Mouse (Mus musculus) kidney, adult 2 months (tissue): ENCODE measurements around the gene Arfgef3. TPM values are rescaled to one million over a fixed set of nuclear protein-coding genes. Genes with fewer than 3 reads are reported as not detected.

ENCODE experiments used
- DNase-seq: peaks from one replicate; pipeline ENCODE4 v3.0.0; 2021
- H3K27ac ChIP-seq: fragments of 200-500 bp; 2 replicates; pipeline ENCODE4 v1.5.1; 2012; ENCODE audit warnings: low read depth, low read length, control low read depth, inconsistent platforms; ENCODE audit not compliant: insufficient read depth
- H3K27me3 ChIP-seq: fragments of 200-500 bp; replicated peaks from 2 replicates; pipeline ENCODE4 v1.6.1; 2012; ENCODE audit warnings: mild to moderate bottlenecking, moderate library complexity, low read length, inconsistent platforms; ENCODE audit not compliant: control insufficient read depth, insufficient read depth
- H3K36me3 ChIP-seq: fragments of 200-500 bp; 2 replicates; pipeline ENCODE4 v1.6.1; 2012; ENCODE audit warnings: mild to moderate bottlenecking, moderate library complexity, low read length, inconsistent platforms; ENCODE audit not compliant: control insufficient read depth, insufficient read depth
- H3K4me1 ChIP-seq: fragments of 200-500 bp; 2 replicates; pipeline ENCODE4 v1.6.1; 2011; ENCODE audit warnings: low read length; ENCODE audit not compliant: control insufficient read depth, insufficient read depth
- H3K4me3 ChIP-seq: fragments of 200-500 bp; 2 replicates; pipeline ENCODE4 v1.5.1; 2011; ENCODE audit warnings: mild to moderate bottlenecking, low read depth, low read length, control low read depth; ENCODE audit not compliant: insufficient read depth
- CTCF ChIP-seq: fragments of 200-500 bp; conservative IDR thresholded peaks from 2 replicates; pipeline ENCODE4 v1.5.1; 2011; ENCODE audit warnings: low read depth, mild to moderate bottlenecking, control low read depth, low read length, moderate library complexity, mixed read lengths; ENCODE audit not compliant: insufficient read depth, insufficient read length
- POLR2A ChIP-seq: fragments of 200-500 bp; IDR thresholded peaks from one replicate; pipeline ENCODE4 v1.6.1; 2011; ENCODE audit warnings: low read depth, low read length, control low read depth
- WGBS: fragments of 180-500 bp; shearing (Covaris S2); methylation state at CpG from one replicate; pipeline ENCODE4 v1.1.7; 2018; 5-methylcytosine and 5-hydroxymethylcytosine counted together
- polyA plus RNA-seq: library from polyadenylated mRNA; depleted of rRNA; stranded (reverse); fragments of >200 nt; gene quantifications from 2 replicates; pipeline ENCODE4 v1.2.3, GENCODE M21; 2012; rRNA removed

The Arfgef3 gene
- polyA plus RNA-seq = 1.1 and 1.3 TPM in 2 replicates

DNA sequence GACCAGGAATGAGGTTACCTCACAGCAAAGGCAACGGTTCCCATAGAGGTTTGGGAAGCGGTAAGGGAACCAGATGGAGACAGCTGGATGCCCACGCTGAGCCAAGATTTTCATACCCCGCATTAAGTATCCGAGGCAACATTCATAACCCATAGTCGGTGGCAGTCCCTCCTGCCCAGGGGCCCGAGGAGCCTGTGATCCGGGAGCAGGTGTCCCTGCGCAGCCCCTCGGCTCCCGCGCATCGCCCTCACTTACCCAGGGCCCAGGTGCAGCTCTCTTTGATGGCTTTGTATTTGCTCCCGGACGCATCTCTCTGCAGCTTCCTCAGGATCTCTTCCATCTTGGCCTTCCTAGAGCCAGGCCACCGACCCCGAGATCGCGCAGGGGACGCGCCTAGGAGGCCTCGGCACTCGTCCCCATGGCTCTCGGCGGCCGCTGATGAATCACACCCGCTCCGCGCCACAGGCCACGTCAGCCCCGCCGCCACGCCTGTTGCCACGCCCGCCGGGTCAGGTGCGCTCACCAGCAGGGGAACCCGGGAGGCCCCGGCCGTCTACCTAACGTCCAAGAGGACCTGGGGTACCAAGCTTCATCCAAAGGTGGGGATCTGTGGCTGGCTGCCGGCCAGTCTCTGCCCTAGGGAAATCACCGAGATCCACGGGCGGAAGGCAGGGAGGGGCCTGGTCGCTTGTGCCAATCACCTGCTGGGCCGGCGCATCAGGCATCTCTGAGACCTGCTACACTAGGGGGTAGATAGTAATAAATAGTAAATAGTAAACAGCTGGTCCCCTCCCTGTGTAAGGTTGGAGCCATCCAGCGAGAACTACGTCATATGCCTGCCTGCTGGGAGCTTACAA, at the start of gene Arfgef3:
Gene Arfgef3, minus strand, starts transcription at position 664 of the 857 bp plus-strand sequence.
- whole genome bisulfite sequencing = 3% methylated on average over 50 of the region's 50 CpGs
- Histone ChIP-seq H3K27ac (no peak within 1 kb of the TSS), H3K4me1 (no peaks in the 10 kb centered on the region), H3K27me3 (no peaks in the 10 kb centered on the region), H3K4me3 (peak within 1 kb of the TSS; percentile 64), H3K36me3 (no peaks in the 10 kb centered on the region)
- DNase-seq = peak; percentile 63
- TF ChIP-seq CTCF = no peak
- TF ChIP-seq POLR2A = no peak

DNA sequence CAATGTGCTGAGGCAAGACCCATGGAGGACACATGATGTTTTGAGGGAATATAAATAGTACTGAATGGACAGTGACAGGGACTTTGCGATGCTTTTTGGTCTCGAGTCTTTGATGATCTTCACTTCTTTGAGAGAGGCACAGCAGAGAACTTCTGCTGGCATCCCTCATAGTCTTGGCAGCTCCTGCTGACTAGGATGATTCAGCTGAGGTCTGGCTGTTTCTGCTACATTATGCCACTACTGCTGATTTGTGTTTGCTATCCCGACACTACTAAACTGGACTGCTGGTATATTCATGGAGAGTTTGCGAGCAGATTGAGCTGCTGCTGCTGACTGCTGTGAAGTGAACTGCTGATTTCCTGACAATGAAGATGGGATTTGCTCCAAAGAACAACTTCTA, 46.3 kb upstream of the Arfgef3 start:
- no peaks in the 10 kb centered on the region for H3K4me1 ChIP-seq
- 92% methylated on average over 4 of the region's 4 CpGs for WGBS
- H3K27ac ChIP-seq = no peak overlapping the region
- H3K36me3 ChIP-seq = no peaks in the 10 kb centered on the region
- H3K4me3 ChIP-seq = no peak overlapping the region
- H3K27me3 ChIP-seq = no peaks in the 10 kb centered on the region
- no peak for TF ChIP-seq CTCF
- DNase-seq = no peak

DNA sequence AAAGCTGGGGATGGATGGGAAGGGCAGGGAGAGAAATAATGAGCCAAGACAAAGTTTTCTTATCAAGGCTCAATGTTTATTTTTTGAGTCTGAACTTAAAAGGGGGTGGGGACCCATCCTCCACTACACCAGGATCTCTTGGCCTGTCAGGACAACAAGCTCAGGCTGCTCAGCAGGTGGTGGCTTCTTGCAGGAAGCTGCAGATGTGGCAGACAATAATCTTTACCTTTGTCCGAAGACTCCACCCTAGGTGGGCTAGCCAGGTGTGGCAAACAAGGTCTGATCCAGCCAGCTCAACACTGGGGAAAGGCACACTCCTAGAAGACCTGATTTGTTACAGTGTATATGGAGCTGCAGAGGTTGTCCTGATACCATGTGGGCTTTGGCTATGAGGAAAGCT, 44.9 kb upstream of the Arfgef3 start:
- Histone ChIP-seq H3K4me3 (no peak overlapping the region), H3K36me3 (no peaks in the 10 kb centered on the region), H3K27me3 (no peaks in the 10 kb centered on the region), H3K27ac (no peak overlapping the region), H3K4me1 (no peaks in the 10 kb centered on the region)
- DNase-seq = no peak
- no peak for TF ChIP-seq CTCF
- no peak for TF ChIP-seq POLR2A
- WGBS = 78% methylated on average over 1 of the region's 1 CpGs

DNA sequence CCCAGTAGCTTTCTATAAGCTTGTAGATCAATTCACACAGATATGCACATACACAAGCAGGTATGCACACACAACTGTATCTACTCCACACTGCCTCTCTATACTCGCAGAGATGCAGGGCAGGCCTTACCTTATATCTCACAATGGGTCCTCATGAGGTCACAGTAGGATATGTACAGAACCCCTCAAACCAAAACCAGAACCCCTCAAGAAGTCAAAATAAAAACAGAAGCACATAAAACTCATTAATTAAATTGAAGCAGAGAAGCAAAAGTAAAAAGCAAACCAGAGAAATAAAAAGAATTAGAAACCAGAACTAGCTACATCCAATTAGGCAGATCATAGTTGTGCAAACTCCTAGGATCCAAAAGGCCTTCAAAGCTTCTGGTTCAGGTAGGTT, 42.9 kb upstream of the Arfgef3 start, which contains the start of gene Gm4922:
Gene Gm4922, minus strand, starts transcription at position 101 of the 400 bp plus-strand sequence.
- no peak within 1 kb of the TSS for H3K4me3 ChIP-seq
- no peaks in the 10 kb centered on the region for H3K36me3 ChIP-seq
- no peak for DNase-seq
- no peak within 1 kb of the TSS for H3K27ac ChIP-seq
- TF ChIP-seq CTCF = no peak
- no peak for TF ChIP-seq POLR2A
- no peaks in the 10 kb centered on the region for H3K27me3 ChIP-seq
- WGBS = 93% methylated on average over 1 of the region's 1 CpGs
- no peaks in the 10 kb centered on the region for H3K4me1 ChIP-seq

DNA sequence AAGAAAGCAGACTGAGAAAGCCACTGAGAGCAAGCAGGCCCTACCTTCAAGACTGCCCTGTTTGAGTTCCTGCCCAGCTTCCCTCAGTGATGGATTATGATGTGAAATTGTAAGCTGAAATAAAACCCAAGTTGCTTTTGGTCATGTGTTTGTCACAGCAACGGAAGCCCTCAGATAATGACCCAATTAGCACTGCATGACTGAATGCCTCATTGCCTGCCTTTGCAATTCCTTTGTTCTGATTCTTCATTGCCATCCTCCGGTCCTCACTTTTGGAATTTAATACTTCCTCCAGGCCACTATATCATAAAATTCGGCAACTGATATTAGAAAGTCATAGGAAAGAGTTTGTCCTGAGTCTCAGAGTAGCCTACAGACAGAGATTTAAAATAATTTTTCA, 33.8 kb upstream of the Arfgef3 start:
- 53% methylated on average over 3 of the region's 3 CpGs for WGBS
- H3K27ac ChIP-seq = no peak overlapping the region
- H3K27me3 ChIP-seq = no peaks in the 10 kb centered on the region
- TF ChIP-seq CTCF (no peak), POLR2A (no peak)
- no peaks in the 10 kb centered on the region for H3K4me1 ChIP-seq
- DNase-seq = no peak
- H3K36me3 ChIP-seq = no peaks in the 10 kb centered on the region
- no peak overlapping the region for H3K4me3 ChIP-seq

DNA sequence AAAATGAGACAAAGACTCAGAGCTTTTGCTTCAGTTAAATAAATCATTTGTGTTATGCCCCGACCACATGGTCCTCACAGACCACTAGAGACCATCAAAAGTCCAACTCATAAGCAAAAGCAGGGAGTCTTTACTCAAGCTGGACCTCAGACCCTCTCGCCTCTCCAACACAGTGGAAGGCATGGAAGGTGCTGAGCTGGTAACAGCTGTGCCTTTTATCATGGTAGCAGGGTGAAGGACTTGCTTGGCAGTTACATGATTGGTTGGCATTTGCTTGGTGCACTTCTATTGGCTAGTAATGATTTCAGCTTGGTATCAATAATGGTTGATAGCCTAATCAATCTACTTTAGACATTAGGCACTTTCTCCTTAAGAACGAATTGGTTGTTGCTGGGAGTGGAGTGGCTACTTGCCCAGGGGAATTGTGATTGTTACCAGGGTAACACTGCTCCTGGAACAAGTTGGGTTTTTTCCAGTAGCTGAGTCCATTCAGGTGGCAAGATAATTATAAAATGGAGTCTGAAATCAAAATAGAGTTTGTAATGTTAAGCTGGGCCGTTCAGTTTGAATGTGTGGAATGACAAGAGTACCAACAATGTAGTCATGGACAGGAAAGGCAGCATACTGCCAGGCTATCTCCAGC, 28.9 kb upstream of the Arfgef3 start:
- H3K4me3 ChIP-seq = no peak overlapping the region
- no peak for DNase-seq
- no peaks in the 10 kb centered on the region for H3K36me3 ChIP-seq
- H3K4me1 ChIP-seq = no peaks in the 10 kb centered on the region
- no peak overlapping the region for H3K27ac ChIP-seq
- no peak for TF ChIP-seq POLR2A
- TF ChIP-seq CTCF = no peak
- H3K27me3 ChIP-seq = no peaks in the 10 kb centered on the region
- 69% methylated on average over 4 of the region's 4 CpGs for WGBS

DNA sequence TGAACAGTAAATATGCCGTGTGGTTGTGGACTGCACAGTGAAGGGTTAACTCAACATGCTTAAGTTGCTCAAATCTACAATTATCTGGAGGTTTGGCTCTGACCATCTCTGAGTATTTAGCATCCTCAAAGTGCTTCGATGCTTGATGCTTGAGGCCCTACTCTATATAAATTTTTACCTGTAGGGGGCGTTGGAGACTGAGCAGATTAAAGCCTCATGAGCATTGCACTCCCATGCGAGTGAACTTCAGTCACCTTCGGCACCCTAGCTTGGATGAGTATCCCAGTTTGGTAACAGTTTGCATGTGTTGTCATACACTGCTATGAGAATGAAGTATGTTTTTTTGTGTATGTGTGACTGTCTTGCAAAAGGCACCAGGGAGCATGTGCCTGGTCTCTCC, 26.2 kb upstream of the Arfgef3 start:
- Histone ChIP-seq H3K36me3 (no peaks in the 10 kb centered on the region), H3K27me3 (no peaks in the 10 kb centered on the region), H3K4me3 (no peak overlapping the region), H3K4me1 (no peaks in the 10 kb centered on the region), H3K27ac (no peak overlapping the region)
- WGBS = 57% methylated on average over 5 of the region's 5 CpGs
- DNase-seq = no peak
- no peak for TF ChIP-seq CTCF
- TF ChIP-seq POLR2A = no peak
